Mouse (Mus musculus) liver, embryonic 14.5 days (tissue): ENCODE measurements around the gene Wdr46.

Experiments used
- CTCF ChIP-seq: IDR thresholded peaks from 2 replicates; pipeline ENCODE4 v1.5.1; 2016; ENCODE audit warnings: antibody characterized with exemption, low read depth, control low read depth
- EP300 ChIP-seq: IDR thresholded peaks from 2 replicates; pipeline ENCODE4 v1.6.1; 2016; ENCODE audit warnings: antibody characterized with exemption, low read depth

DNA sequence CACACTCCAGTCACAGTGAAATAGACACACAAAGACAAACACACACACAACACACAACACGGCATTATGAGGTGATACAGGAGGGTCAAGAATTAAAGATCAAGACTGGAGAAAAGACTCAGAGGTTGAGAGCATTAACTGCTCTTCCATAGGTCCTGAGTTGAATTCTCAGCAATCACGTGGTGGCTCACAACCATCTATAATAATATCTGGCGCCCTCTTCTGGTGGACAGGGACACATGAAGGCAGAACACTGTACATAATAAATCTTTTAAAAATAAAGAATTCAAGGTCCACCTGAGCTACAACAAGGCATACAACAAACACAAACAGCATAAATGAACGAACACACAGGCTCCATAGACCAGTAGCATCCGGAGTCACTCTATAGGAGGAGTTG lies 28.5 kb downstream of the Wdr46 start:
- TF ChIP-seq CTCF = no peak; the same call in 1 of the 2 replicates
- TF ChIP-seq EP300 = no peak
